Mouse (Mus musculus): ENCODE measurements at regions not wholly inside any gene's neighbourhood (a gene's known extent, or its start where the extent isn't known, plus 50 kb on each side); places are given as distances from the start of the nearest gene placed in this dataset.

GRCm38 (mm10) chr2:82828222-82828621, 115.2 kb upstream of the Fsip2 start:
- no peak for DNase-seq (ENCODE audit: low read depth, low spot score)

GRCm38 (mm10) chr2:82839852-82840251, 103.6 kb upstream of the Fsip2 start:
- no peak for DNase-seq (ENCODE audit: low read depth, low spot score)

DNA sequence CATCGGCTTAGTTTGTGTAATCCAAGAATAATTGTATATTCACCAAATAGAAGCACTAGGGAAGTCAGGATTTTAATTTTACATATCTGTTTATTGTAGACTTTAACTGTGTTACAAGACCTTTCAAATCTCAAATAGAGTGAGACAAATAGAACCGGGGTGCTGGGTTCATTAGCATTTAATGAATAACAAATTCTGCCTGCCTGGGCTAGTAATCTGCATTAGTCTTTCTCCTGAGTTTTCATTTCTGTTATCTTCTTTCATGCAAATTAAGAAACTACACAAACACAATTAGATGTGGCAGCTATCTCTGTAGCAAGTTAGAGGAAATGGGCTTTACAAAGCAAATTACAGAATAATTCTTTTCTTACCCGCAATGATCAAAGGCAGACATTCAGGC, 96.2 kb upstream of the Fsip2 start:
- peak; percentile 16 for DNase-seq (ENCODE audit: low read depth, low spot score)

- peak; percentile 8 for DNase-seq (ENCODE audit: low read depth, low spot score)
Observed at GRCm38 (mm10) chr2:82847692-82848091, 95.7 kb upstream of the Fsip2 start.
